Mouse (Mus musculus): ENCODE measurements at regions not wholly inside any gene's neighbourhood (a gene's known extent, or its start where the extent isn't known, plus 50 kb on each side); places are given as distances from the start of the nearest gene placed in this dataset.

GRCm38 (mm10) chr12:114222541-114222940, 678.8 kb downstream of the Adam6a start:
- 0 out of 2 replicates have a peak, but pooled peaks have one; percentile 7 for TF ChIP-seq CTCF (IDR thresholded peaks at IDR 0.05)
- no peak for TF ChIP-seq EP300 (IDR thresholded peaks at IDR 0.05; ENCODE audit: insufficient read depth, low read depth, low read length)
- no peak for TF ChIP-seq POLR2A (IDR thresholded peaks at IDR 0.05; ENCODE audit: insufficient read depth, low read depth, low read length)
